Mouse (Mus musculus) kidney, embryonic 16.5 days (tissue): ENCODE measurements at regions not wholly inside any gene's neighbourhood (a gene's known extent, or its start where the extent isn't known, plus 50 kb on each side); places are given as distances from the start of the nearest gene placed in this dataset.
"Not testable (repeated sequence)": the region's sequence is repeated elsewhere in the genome, so short reads cannot be mapped to it uniquely, and the experiment has no call there.

Source experiments
- ATAC-seq: fragments of 200-750 bp; cut with Nextera tagmentation; 2 replicates; pipeline ENCODE4 v1.8.0; 2017; ENCODE audit warnings: moderate TSS enrichment; ENCODE audit not compliant: low FRiP score, low TSS enrichment
- H3K27ac ChIP-seq: fragments of 300-500 bp; sonication (generic); 2 replicates; pipeline ENCODE4 v1.5.1; 2014; ENCODE audit warnings: low read length
- H3K27me3 ChIP-seq: fragments of 300-500 bp; sonication (generic); 2 replicates; pipeline ENCODE4 v1.6.1; 2014; ENCODE audit warnings: low read length, control low read depth, mixed read lengths; ENCODE audit not compliant: insufficient read depth
- H3K36me3 ChIP-seq: fragments of 300-500 bp; sonication (generic); 2 replicates; pipeline ENCODE4 v1.6.1; 2014; ENCODE audit warnings: low read length, control low read depth, mixed read lengths; ENCODE audit not compliant: insufficient read depth
- H3K4me1 ChIP-seq: fragments of 300-500 bp; sonication (generic); 2 replicates; pipeline ENCODE4 v1.6.1; 2014; ENCODE audit warnings: low read length, control low read depth, mixed read lengths; ENCODE audit not compliant: insufficient read depth
- H3K4me2 ChIP-seq: fragments of 300-500 bp; sonication (generic); replicated peaks from 2 replicates; pipeline ENCODE4 v1.6.1; 2014; ENCODE audit warnings: low read depth, low read length
- H3K4me3 ChIP-seq: fragments of 300-500 bp; sonication (generic); 2 replicates; pipeline ENCODE4 v1.5.1; 2014; ENCODE audit warnings: mild to moderate bottlenecking, low read length
- H3K9ac ChIP-seq: fragments of 300-500 bp; sonication (generic); replicated peaks from 2 replicates; pipeline ENCODE4 v1.6.1; 2014; ENCODE audit warnings: low read length
- H3K9me3 ChIP-seq: fragments of 300-500 bp; sonication (generic); 2 replicates; pipeline ENCODE4 v1.6.1; 2016; ENCODE audit warnings: low read length, control low read depth
- WGBS: fragments of 180-500 bp; shearing (Covaris S2); extraction: QIAGEN DNeasy Blood & Tissue Kit; methylation state at CpG from one replicate; pipeline ENCODE4 v1.1.7; 2014; 5-methylcytosine and 5-hydroxymethylcytosine counted together

GRCm38 (mm10) chr5:76081379-76081778 lies 58.7 kb upstream of the Srd5a3 start:
- not testable (repeated sequence) for ATAC-seq, H3K4me2 ChIP-seq, H3K4me3 ChIP-seq, H3K9ac ChIP-seq, H3K4me1 ChIP-seq, H3K9me3 ChIP-seq, H3K36me3 ChIP-seq, H3K27me3 ChIP-seq, H3K27ac ChIP-seq
- 76% methylated on average over 2 of the region's 2 CpGs for WGBS

DNA sequence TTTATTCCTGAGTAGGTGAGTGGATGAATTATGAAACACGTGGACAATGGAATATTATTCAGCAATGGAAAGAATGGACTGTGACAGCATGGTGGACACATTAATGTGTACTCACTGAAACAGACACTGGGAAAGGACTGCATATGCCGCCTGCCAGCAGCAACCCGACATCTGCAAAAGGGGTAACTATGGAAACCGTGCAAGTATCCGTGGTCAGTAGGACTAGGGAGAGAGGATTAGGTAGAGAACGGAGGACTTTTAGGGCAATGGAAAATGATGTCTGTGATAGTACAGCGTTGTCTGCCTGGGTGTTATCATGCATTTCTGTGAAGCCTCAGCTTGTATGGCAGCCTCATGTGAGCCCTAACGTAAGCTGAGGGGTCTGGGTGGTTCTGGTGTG lies 59.6 kb upstream of the Srd5a3 start:
- no peak for ATAC-seq
- Histone ChIP-seq H3K4me1 (peaks cover 2% of the 10 kb centered on the region), H3K27ac (no peak overlapping the region), H3K4me2 (no peak overlapping the region), H3K4me3 (no peak overlapping the region), H3K36me3 (no peaks in the 10 kb centered on the region), H3K9ac (no peak overlapping the region), H3K9me3 (no peaks in the 10 kb centered on the region), H3K27me3 (no peaks in the 10 kb centered on the region)
- 91% methylated on average over 8 of the region's 8 CpGs for WGBS

- no peak overlapping the region for H3K4me3 ChIP-seq
Observed at GRCm38 (mm10) chr5:76079204-76080025, 60.7 kb upstream of the Srd5a3 start.

GRCm38 (mm10) chr5:76078485-76078884 lies 61.6 kb upstream of the Srd5a3 start:
- H3K9me3 ChIP-seq = no peaks in the 10 kb centered on the region

More at GRCm38 (mm10) chr5:76079204-76080025, 60.7 kb upstream of the Srd5a3 start:
- Histone ChIP-seq H3K4me2 (no peak overlapping the region), H3K4me1 (peaks cover 7% of the 10 kb centered on the region), H3K27me3 (no peaks in the 10 kb centered on the region), H3K9ac (no peak overlapping the region), H3K9me3 (no peaks in the 10 kb centered on the region), H3K36me3 (no peaks in the 10 kb centered on the region), H3K27ac (peak overlapping the region; percentile 24; the same call in 1 of the 2 replicates)
- ATAC-seq = peak; percentile 83
- WGBS = 32% methylated on average over 11 of the region's 11 CpGs

DNA sequence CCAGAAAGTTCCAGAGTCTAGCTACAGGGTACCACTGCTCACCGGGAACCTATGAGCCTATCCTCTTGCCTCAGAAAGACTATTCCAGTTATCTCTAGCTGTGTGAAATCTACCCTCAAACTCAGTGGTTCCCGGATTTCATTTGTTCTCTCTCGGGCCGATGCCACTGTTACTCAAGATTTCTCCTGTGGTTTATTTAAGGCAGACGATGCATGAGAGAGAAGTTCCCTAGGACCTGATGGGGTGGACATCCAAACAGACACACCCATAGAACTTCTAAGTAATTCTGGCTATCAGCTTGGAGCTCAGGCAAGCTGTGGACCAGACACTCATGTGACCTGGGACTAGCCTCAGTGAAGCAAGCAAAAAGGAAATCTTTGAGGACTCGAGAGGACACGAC lies 63.8 kb upstream of the Srd5a3 start:
- H3K27ac ChIP-seq = no peak overlapping the region
- peaks cover 7% of the 10 kb centered on the region for H3K4me1 ChIP-seq
- H3K9ac ChIP-seq = no peak overlapping the region
- H3K9me3 ChIP-seq = no peaks in the 10 kb centered on the region
- WGBS = 90% methylated on average over 7 of the region's 7 CpGs
- no peak for ATAC-seq
- H3K4me2 ChIP-seq = no peak overlapping the region
- H3K36me3 ChIP-seq = no peaks in the 10 kb centered on the region
- no peak overlapping the region for H3K4me3 ChIP-seq
- no peaks in the 10 kb centered on the region for H3K27me3 ChIP-seq

More at GRCm38 (mm10) chr5:76078485-76078884, 61.6 kb upstream of the Srd5a3 start:
- 88% methylated on average over 1 of the region's 1 CpGs for WGBS
- Histone ChIP-seq H3K27ac (no peak overlapping the region), H3K27me3 (no peaks in the 10 kb centered on the region), H3K36me3 (no peaks in the 10 kb centered on the region), H3K4me2 (no peak overlapping the region), H3K9ac (no peak overlapping the region), H3K4me1 (peaks cover 7% of the 10 kb centered on the region), H3K4me3 (no peak overlapping the region)
- ATAC-seq = no peak

DNA sequence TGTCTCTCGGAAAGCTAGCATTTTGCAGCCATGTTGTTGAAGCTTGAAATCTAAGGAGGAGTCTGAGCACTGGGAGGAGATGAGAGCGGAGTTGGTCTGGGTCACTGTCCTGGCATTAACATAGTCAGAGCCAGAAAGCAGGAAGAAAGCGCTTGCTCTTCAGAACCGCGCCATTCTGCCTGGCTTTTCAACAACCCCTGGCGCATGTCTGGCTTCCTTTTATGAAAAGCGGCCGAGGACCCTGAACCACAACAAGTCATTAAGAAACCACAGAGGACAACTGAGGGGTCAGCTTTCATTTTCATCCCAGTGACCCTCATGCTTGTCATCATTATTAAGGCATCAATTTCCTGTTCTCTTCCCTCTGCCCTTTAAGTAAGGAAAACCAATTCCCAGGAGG lies 64.7 kb upstream of the Srd5a3 start:
- H3K9me3 ChIP-seq = no peaks in the 10 kb centered on the region
- H3K36me3 ChIP-seq = no peaks in the 10 kb centered on the region
- no peaks in the 10 kb centered on the region for H3K27me3 ChIP-seq
- H3K4me2 ChIP-seq = peak overlapping the region; percentile 23
- 0 out of 2 replicates have a peak overlapping the region, but pooled peaks have one; percentile 3 for H3K27ac ChIP-seq
- 22% methylated on average over 8 of the region's 8 CpGs for WGBS
- H3K4me1 ChIP-seq = peaks cover 7% of the 10 kb centered on the region
- no peak overlapping the region for H3K4me3 ChIP-seq
- no peak overlapping the region for H3K9ac ChIP-seq
- ATAC-seq = no peak

- Histone ChIP-seq H3K9ac (no peak overlapping the region), H3K9me3 (no peaks in the 10 kb centered on the region), H3K27me3 (no peaks in the 10 kb centered on the region), H3K4me1 (peaks cover 7% of the 10 kb centered on the region; the same call in 1 of the 2 replicates), H3K36me3 (no peaks in the 10 kb centered on the region), H3K4me3 (no peak overlapping the region), H3K4me2 (no peak overlapping the region), H3K27ac (no peak overlapping the region)
- 52% methylated on average over 3 of the region's 3 CpGs for WGBS
- ATAC-seq = no peak
Observed at GRCm38 (mm10) chr5:76067881-76068280, 72.2 kb upstream of the Srd5a3 start.

GRCm38 (mm10) chr5:76067231-76067630 lies 72.8 kb upstream of the Srd5a3 start:
- no peaks in the 10 kb centered on the region for H3K36me3 ChIP-seq
- H3K9ac ChIP-seq = no peak overlapping the region
- no peak overlapping the region for H3K4me3 ChIP-seq
- ATAC-seq = no peak
- H3K9me3 ChIP-seq = no peaks in the 10 kb centered on the region
- no peak overlapping the region for H3K4me2 ChIP-seq
- no peaks in the 10 kb centered on the region for H3K27me3 ChIP-seq
- H3K4me1 ChIP-seq = peaks cover 7% of the 10 kb centered on the region; the same call in 1 of the 2 replicates
- no peak overlapping the region for H3K27ac ChIP-seq
- 14% methylated on average over 10 of the region's 10 CpGs for WGBS

- peaks cover 7% of the 10 kb centered on the region; the same call in 1 of the 2 replicates for H3K4me1 ChIP-seq
- no peak overlapping the region for H3K4me3 ChIP-seq
- no peaks in the 10 kb centered on the region for H3K27me3 ChIP-seq
- no peak overlapping the region for H3K27ac ChIP-seq
- no peaks in the 10 kb centered on the region for H3K36me3 ChIP-seq
- H3K9ac ChIP-seq = no peak overlapping the region
- no peak for ATAC-seq
- H3K4me2 ChIP-seq = no peak overlapping the region
- WGBS = 44% methylated on average over 4 of the region's 4 CpGs
- no peaks in the 10 kb centered on the region for H3K9me3 ChIP-seq
Observed at GRCm38 (mm10) chr5:76065789-76066188, 74.3 kb upstream of the Srd5a3 start.

- Histone ChIP-seq H3K36me3 (no peaks in the 10 kb centered on the region), H3K9me3 (no peaks in the 10 kb centered on the region), H3K4me2 (no peak overlapping the region), H3K4me1 (peaks cover 7% of the 10 kb centered on the region; the same call in 1 of the 2 replicates), H3K4me3 (no peak overlapping the region), H3K27ac (no peak overlapping the region), H3K27me3 (no peaks in the 10 kb centered on the region), H3K9ac (no peak overlapping the region)
- ATAC-seq = no peak
- 75% methylated on average over 6 of the region's 6 CpGs for WGBS
Observed at GRCm38 (mm10) chr5:76065227-76065626, 74.8 kb upstream of the Srd5a3 start.
